Mouse (Mus musculus) thymus, adult 2 months (tissue): ENCODE measurements around the gene Sys1.

Source experiments
- CTCF ChIP-seq: fragments of 200-500 bp; IDR thresholded peaks from 2 replicates; pipeline ENCODE4 v1.5.1; 2012; ENCODE audit warnings: mild to moderate bottlenecking, control low read depth, low read length, moderate library complexity, borderline replicate concordance; ENCODE audit not compliant: control insufficient read depth, poor library complexity, insufficient read depth; ENCODE audit errors: extremely low read depth
- POLR2A ChIP-seq: fragments of 200-500 bp; IDR thresholded peaks from 2 replicates; pipeline ENCODE4 v1.6.1; 2012; ENCODE audit warnings: mild to moderate bottlenecking, low read length, control low read depth, moderate library complexity; ENCODE audit not compliant: control insufficient read depth, poor library complexity, insufficient read depth; ENCODE audit errors: extremely low read depth

DNA sequence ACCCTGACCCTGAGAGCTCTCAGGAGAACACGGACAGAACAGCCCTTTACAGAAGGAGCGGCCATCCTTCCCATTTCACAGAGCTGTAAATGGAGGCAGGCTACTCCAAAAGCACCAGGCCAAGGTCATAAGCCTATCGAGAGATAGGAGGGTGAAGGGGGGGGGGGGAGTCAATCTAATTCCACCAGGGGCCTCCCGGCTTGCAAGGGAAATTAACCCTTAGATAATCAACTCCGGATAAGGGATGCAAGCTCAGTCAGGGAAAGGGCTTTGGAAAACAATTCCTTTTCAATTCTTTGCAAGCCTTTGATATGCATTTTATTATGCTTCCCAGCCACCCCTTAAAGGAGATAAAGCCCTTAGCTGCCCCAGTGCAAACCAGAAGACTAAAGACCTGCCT lies 28.3 kb upstream of the Sys1 start:
- TF ChIP-seq CTCF = no peak
- no peak for TF ChIP-seq POLR2A
